Mouse (Mus musculus): ENCODE measurements around the gene Gmds. TPM values are rescaled to one million over a fixed set of nuclear protein-coding genes. Genes with fewer than 3 reads are reported as not detected.
A peak's percentile ranks its signal among the peaks of the same experiment; 100 is the strongest.

Gene Gmds
- total RNA-seq, 2 experiments from 2014 or later, result 15.8 to 17.7 TPM

- intact Hi-C loops (cut with DNase I), result loop anchor here (5.0 to 10.0 kb wide), 2 partner anchors 505 to 987 kb away; partner anchors contain the start of gene Mylk4
- DNase-seq (ENCODE audit: extremely low spot score in 1 of 2, low spot score in 2 of 2), result peak in 1 of 2 experiments; percentile 69
Observed at GRCm38 (mm10) chr13:31797346-31797745, 541.2 kb downstream of the Gmds start.

GRCm38 (mm10) chr13:31793163-31793562, 545.4 kb downstream of the Gmds start:
- DNase-seq (ENCODE audit: extremely low spot score in 1 of 2, low spot score in 2 of 2), result no peak
- intact Hi-C loops (cut with DNase I), result loop anchor here (5.0 to 10.0 kb wide), 2 partner anchors 889 to 992 kb away; partner anchors contain the start of gene Mylk4

DNA sequence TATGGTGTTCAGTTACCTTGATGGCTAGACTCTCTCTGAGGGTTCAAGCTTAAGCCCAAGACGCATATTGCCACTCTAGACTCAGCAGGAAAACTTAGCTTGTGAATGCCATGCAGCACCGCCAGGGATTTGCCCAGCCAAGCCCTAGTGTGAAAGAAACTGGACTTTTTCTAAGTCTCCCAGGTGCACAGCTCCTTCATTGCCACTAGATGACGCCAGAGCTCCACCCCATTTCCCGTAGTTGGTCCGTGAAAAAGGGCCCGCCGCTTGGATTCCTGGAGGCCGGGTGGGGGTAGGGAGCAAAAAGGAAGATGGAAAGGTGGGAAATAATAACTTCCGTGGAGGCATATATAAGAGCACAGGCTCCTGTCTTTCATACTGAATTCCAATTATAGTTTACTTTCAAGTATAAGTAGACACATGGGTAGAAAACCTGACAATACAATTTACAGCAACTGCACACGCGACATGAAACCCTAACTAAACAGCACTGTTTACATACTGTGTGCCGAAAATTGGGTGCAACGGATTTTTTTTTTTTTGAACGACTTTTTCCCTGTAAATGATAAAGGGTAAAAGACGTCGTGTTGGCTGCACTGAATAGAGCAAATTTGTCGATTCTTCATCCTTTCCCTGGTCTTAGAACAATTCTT, 545.9 kb downstream of the Gmds start:
- DNase-seq (ENCODE audit: extremely low spot score in 1 of 2, low spot score in 2 of 2), result peak; percentile 33 to 78
- intact Hi-C loops (cut with DNase I), result loop anchor here (5.0 to 10.0 kb wide), 2 partner anchors 890 to 992 kb away; partner anchors contain the start of gene Mylk4

DNA sequence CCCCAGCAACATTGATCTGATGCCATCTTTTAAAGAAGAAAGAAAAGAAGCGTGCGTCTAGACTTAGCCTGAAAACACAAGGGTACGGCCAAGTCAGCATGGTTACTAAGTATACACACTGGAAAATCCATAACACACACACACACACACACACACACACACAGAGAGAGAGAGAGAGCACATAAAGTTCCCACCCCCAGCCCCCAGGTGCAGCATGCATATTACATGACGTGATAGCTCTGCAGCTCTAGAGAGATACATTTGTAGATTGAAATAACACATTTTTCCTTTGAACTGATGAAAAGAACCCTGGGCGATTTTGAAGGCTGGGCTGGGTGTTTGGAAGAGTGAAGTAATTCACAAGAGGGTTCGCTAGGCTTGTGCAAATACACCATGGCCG, 553.8 kb downstream of the Gmds start:
- intact Hi-C loops (cut with DNase I), result no loop called here
- no peak for DNase-seq (ENCODE audit: extremely low spot score in 1 of 2, low spot score in 2 of 2)

GRCm38 (mm10) chr13:31782063-31782462, 556.5 kb downstream of the Gmds start:
- intact Hi-C loops (cut with DNase I), result no loop called here
- DNase-seq (ENCODE audit: extremely low spot score in 1 of 2, low spot score in 2 of 2), result no peak

GRCm38 (mm10) chr13:31780299-31780698, 558.2 kb downstream of the Gmds start:
- no peak for DNase-seq (ENCODE audit: extremely low spot score in 1 of 2, low spot score in 2 of 2)
- intact Hi-C loops (cut with DNase I), result no loop called here

DNA sequence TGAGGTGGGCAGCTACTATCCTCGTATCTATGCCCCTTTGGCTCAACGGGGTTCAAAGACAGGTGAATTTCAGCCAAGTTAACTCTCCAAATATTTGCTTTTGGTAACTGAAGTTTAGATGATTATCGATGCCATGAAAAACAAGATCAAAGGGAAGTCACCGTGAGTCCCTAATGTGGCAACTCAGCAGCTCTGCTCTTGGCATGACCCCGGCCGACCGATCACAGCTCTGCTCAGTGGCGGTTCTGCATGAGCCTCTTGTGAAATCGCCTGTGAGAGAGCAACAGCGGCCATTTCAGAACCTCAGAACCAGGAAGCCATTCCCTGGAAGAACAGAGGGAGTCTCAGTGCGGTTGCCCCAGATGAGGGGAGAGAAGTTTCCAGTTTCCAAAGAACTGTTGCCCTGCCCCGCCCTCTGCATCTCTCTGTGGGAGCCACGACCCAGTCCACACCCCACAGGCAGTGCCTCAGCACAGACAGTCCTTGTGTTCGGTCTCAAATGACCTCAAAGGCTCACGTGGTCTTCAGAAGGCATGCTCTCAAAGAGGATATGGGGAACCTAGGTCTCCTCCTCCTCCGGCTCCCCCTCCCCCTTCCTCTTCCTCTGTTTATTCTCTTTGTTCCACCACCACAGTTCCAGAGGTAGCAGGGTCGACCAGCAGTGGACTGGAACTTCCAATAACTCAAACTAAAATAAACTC, 559.1 kb downstream of the Gmds start:
- intact Hi-C loops (cut with DNase I), result no loop called here
- DNase-seq (ENCODE audit: extremely low spot score in 1 of 2, low spot score in 2 of 2), result peak in 1 of 2 experiments; percentile 30

- intact Hi-C loops (cut with DNase I), result no loop called here
- no peak for DNase-seq (ENCODE audit: extremely low spot score in 1 of 2, low spot score in 2 of 2)
Observed at GRCm38 (mm10) chr13:31775762-31776161, 562.8 kb downstream of the Gmds start.

GRCm38 (mm10) chr13:31772882-31773281, 565.7 kb downstream of the Gmds start:
- no peak for DNase-seq (ENCODE audit: extremely low spot score in 1 of 2, low spot score in 2 of 2)
- intact Hi-C loops (cut with DNase I), result no loop called here
